16 mouse cellular contexts compared by ENCODE assay signal in genomic region chr17:49399605-49400004, GRCm38 (mm10). TPM values are rescaled to one million over a fixed set of nuclear protein-coding genes. Genes with fewer than 3 reads are reported as not detected.
DNase-seq lines count a peak whose midpoint lies in the region; ATAC-seq and TF ChIP-seq lines count a peak whose summit lies in the region.
"Had no signal": no experiment of that assay in that cellular context is flagged by ENCODE, and none has a peak within 500 bp of the region (broad histone marks: within the 10 kb centered on the region; RNA-seq: fewer than 3 reads in every experiment).

No protein-coding gene starts in this region.

- no peak overlapping the region for H3K27ac ChIP-seq in liver, postnatal 0 days (ENCODE audit: low read depth)
- no peak overlapping the region for H3K27ac ChIP-seq in liver, embryonic 12.5 days
- no peak overlapping the region for H3K27ac ChIP-seq in midbrain, embryonic 15.5 days
- no peak overlapping the region for H3K27ac ChIP-seq in midbrain, embryonic 10.5 days (replicated peaks)
- H3K27ac ChIP-seq in intestine, embryonic 15.5 days, result no peak overlapping the region
- H3K27ac ChIP-seq in hindbrain, embryonic 11.5 days (ENCODE audit: low read depth, low read length), result no peak overlapping the region
- H3K27ac ChIP-seq: embryonic facial prominence, embryonic 10.5 days; embryonic facial prominence, embryonic 13.5 days; forebrain, embryonic 12.5 days; gastrocnemius, adult 2 months; heart, embryonic 13.5 days; hindbrain, embryonic 12.5 days; hindbrain, embryonic 15.5 days had no signal

- no peak overlapping the region for H3K4me2 ChIP-seq in liver, postnatal 0 days (ENCODE audit: low read depth, low read length)
- H3K4me2 ChIP-seq in liver, embryonic 12.5 days, result no peak overlapping the region
- no peak overlapping the region for H3K4me2 ChIP-seq in midbrain, embryonic 15.5 days
- H3K4me2 ChIP-seq in intestine, embryonic 15.5 days (replicated peaks), result no peak overlapping the region
- no peak overlapping the region for H3K4me2 ChIP-seq in hindbrain, embryonic 11.5 days (replicated peaks; ENCODE audit: low read depth, low read length)
- H3K4me2 ChIP-seq: embryonic facial prominence, embryonic 13.5 days; forebrain, embryonic 12.5 days; heart, embryonic 13.5 days; hindbrain, embryonic 12.5 days; hindbrain, embryonic 15.5 days had no signal

- no peaks in the 10 kb centered on the region for H3K4me1 ChIP-seq in liver, postnatal 0 days (ENCODE audit: insufficient read depth)
- H3K4me1 ChIP-seq in liver, embryonic 12.5 days, result no peaks in the 10 kb centered on the region
- H3K4me1 ChIP-seq in midbrain, embryonic 15.5 days, result 0 out of 2 replicates have a peak, but pooled peaks cover 7% of the 10 kb centered on the region
- H3K4me1 ChIP-seq in midbrain, embryonic 10.5 days, result no peaks in the 10 kb centered on the region
- no peaks in the 10 kb centered on the region for H3K4me1 ChIP-seq in intestine, embryonic 15.5 days (replicated peaks)
- no peaks in the 10 kb centered on the region for H3K4me1 ChIP-seq in hindbrain, embryonic 11.5 days (replicated peaks; ENCODE audit: control insufficient read depth, insufficient read depth, low read length)
- H3K4me1 ChIP-seq: embryonic facial prominence, embryonic 10.5 days; embryonic facial prominence, embryonic 13.5 days; forebrain, embryonic 12.5 days; heart, embryonic 13.5 days; hindbrain, embryonic 12.5 days; hindbrain, embryonic 15.5 days had no signal

- H3K27me3 ChIP-seq in liver, postnatal 0 days (ENCODE audit: insufficient read depth, low read length), result no peaks in the 10 kb centered on the region
- H3K27me3 ChIP-seq in liver, embryonic 12.5 days (replicated peaks), result no peaks in the 10 kb centered on the region; the same call in 1 of the 2 replicates
- H3K27me3 ChIP-seq in midbrain, embryonic 15.5 days (replicated peaks), result no peaks in the 10 kb centered on the region
- no peaks in the 10 kb centered on the region for H3K27me3 ChIP-seq in midbrain, embryonic 10.5 days (ENCODE audit: low read depth, poor library complexity, severe bottlenecking)
- no peaks in the 10 kb centered on the region for H3K27me3 ChIP-seq in intestine, embryonic 15.5 days (replicated peaks)
- H3K27me3 ChIP-seq in hindbrain, embryonic 11.5 days (ENCODE audit: control insufficient read depth, insufficient read depth, low read length), result no peaks in the 10 kb centered on the region
- H3K27me3 ChIP-seq: forebrain, embryonic 12.5 days; heart, embryonic 13.5 days; hindbrain, embryonic 12.5 days; hindbrain, embryonic 15.5 days had no signal

- WGBS in liver, postnatal 0 days (ENCODE audit: insufficient replicate concordance), result 55% methylated on average over 4 of the region's 4 CpGs
- WGBS in liver, embryonic 12.5 days (ENCODE audit: insufficient replicate concordance), result 56% methylated on average over 4 of the region's 4 CpGs
- 47% methylated on average over 4 of the region's 4 CpGs for WGBS in midbrain, embryonic 15.5 days
- 56% methylated on average over 4 of the region's 4 CpGs for WGBS in midbrain, embryonic 10.5 days
- 68% methylated on average over 4 of the region's 4 CpGs for WGBS in intestine, embryonic 15.5 days
- WGBS in hindbrain, embryonic 11.5 days, result 77% methylated on average over 4 of the region's 4 CpGs

- no peaks in the 10 kb centered on the region for H3K36me3 ChIP-seq in liver, postnatal 0 days (replicated peaks; ENCODE audit: insufficient read depth, low read length)
- H3K36me3 ChIP-seq in liver, embryonic 12.5 days, result no peaks in the 10 kb centered on the region
- no peaks in the 10 kb centered on the region for H3K36me3 ChIP-seq in midbrain, embryonic 15.5 days (replicated peaks)
- no peaks in the 10 kb centered on the region for H3K36me3 ChIP-seq in midbrain, embryonic 10.5 days
- no peaks in the 10 kb centered on the region for H3K36me3 ChIP-seq in intestine, embryonic 15.5 days
- H3K36me3 ChIP-seq in hindbrain, embryonic 11.5 days (ENCODE audit: control insufficient read depth, insufficient read depth, low read length), result no peaks in the 10 kb centered on the region
- H3K36me3 ChIP-seq: embryonic facial prominence, embryonic 10.5 days; embryonic facial prominence, embryonic 13.5 days; forebrain, embryonic 12.5 days; heart, embryonic 13.5 days; hindbrain, embryonic 12.5 days; hindbrain, embryonic 15.5 days had no signal

- no peak overlapping the region for H3K4me3 ChIP-seq in liver, postnatal 0 days (ENCODE audit: low read depth, low read length)
- H3K4me3 ChIP-seq in liver, embryonic 12.5 days, result no peak overlapping the region
- no peak overlapping the region for H3K4me3 ChIP-seq in midbrain, embryonic 15.5 days
- H3K4me3 ChIP-seq in midbrain, embryonic 10.5 days, result no peak overlapping the region
- no peak overlapping the region for H3K4me3 ChIP-seq in intestine, embryonic 15.5 days (replicated peaks)
- H3K4me3 ChIP-seq in hindbrain, embryonic 11.5 days (ENCODE audit: low read depth, low read length), result no peak overlapping the region
- H3K4me3 ChIP-seq: embryonic facial prominence, embryonic 10.5 days; embryonic facial prominence, embryonic 13.5 days; erythroblast, embryonic 14.5 days; forebrain, embryonic 12.5 days; gastrocnemius, adult 2 months; heart, embryonic 13.5 days; hindbrain, embryonic 12.5 days; hindbrain, embryonic 15.5 days had no signal

- no peak for DNase-seq in liver, postnatal 0 days
- no peak for DNase-seq in midbrain, embryonic 10.5 days (ENCODE audit: low spot score)
- DNase-seq in retina, adult 2 months (ENCODE audit: low read depth, low spot score), result peak; percentile 32
- DNase-seq in retina, postnatal 7 days (ENCODE audit: low read depth, low spot score), result peak; percentile 20
- no peak for DNase-seq in hindbrain, embryonic 11.5 days (ENCODE audit: low spot score)

- H3K9ac ChIP-seq in liver, postnatal 0 days (replicated peaks), result no peak overlapping the region
- H3K9ac ChIP-seq in liver, embryonic 12.5 days, result no peak overlapping the region
- no peak overlapping the region for H3K9ac ChIP-seq in midbrain, embryonic 15.5 days
- H3K9ac ChIP-seq in intestine, embryonic 15.5 days, result no peak overlapping the region
- H3K9ac ChIP-seq in hindbrain, embryonic 11.5 days (ENCODE audit: low read depth, low read length), result no peak overlapping the region
- H3K9ac ChIP-seq: embryonic facial prominence, embryonic 13.5 days; forebrain, embryonic 12.5 days; heart, embryonic 13.5 days; hindbrain, embryonic 12.5 days; hindbrain, embryonic 15.5 days had no signal

- no peak for TF ChIP-seq CTCF in liver, postnatal 0 days (IDR thresholded peaks at IDR 0.05; ENCODE audit: low read depth)

- H3K9me3 ChIP-seq in liver, postnatal 0 days (ENCODE audit: low read length), result no peaks in the 10 kb centered on the region
- H3K9me3 ChIP-seq in liver, embryonic 12.5 days (replicated peaks), result no peaks in the 10 kb centered on the region
- H3K9me3 ChIP-seq in midbrain, embryonic 15.5 days, result no peaks in the 10 kb centered on the region
- no peaks in the 10 kb centered on the region for H3K9me3 ChIP-seq in midbrain, embryonic 10.5 days (replicated peaks)
- no peaks in the 10 kb centered on the region for H3K9me3 ChIP-seq in intestine, embryonic 15.5 days
- H3K9me3 ChIP-seq in hindbrain, embryonic 11.5 days (ENCODE audit: control insufficient read depth, low read length), result no peaks in the 10 kb centered on the region
- H3K9me3 ChIP-seq: embryonic facial prominence, embryonic 10.5 days; embryonic facial prominence, embryonic 13.5 days; forebrain, embryonic 12.5 days; heart, embryonic 13.5 days; hindbrain, embryonic 12.5 days; hindbrain, embryonic 15.5 days had no signal

- ATAC-seq in liver, postnatal 0 days, result peak; percentile 56
- no peak for ATAC-seq in liver, embryonic 12.5 days
- ATAC-seq in midbrain, embryonic 15.5 days (replicated peaks), result 0 out of 2 replicates have a peak, but pooled peaks have one; percentile 27
- no peak for ATAC-seq in intestine, embryonic 15.5 days
- no peak for ATAC-seq in hindbrain, embryonic 11.5 days (ENCODE audit: low FRiP score)

- TF ChIP-seq EP300 in liver, postnatal 0 days (IDR thresholded peaks at IDR 0.05; ENCODE audit: low read depth), result no peak

RNA-seq across cellular contexts. Expression of gene Mocs1, which starts 28.6 kb away (rescaled TPM):
- polyA plus RNA-seq in liver, postnatal 0 days (2015; fragmentation: Nextera tagmentation; extraction: Ambion mirVana), result 8.8 and 11.8 TPM in 2 replicates
- polyA plus RNA-seq in liver, embryonic 12.5 days (2016; fragmentation: Nextera tagmentation; extraction: Ambion mirVana), result 6.5 and 9.4 TPM in 2 replicates
- 3.9 and 5.8 TPM in 2 replicates for polyA plus RNA-seq in midbrain, embryonic 15.5 days (2015; fragmentation: Nextera tagmentation; extraction: Ambion mirVana)
- polyA plus RNA-seq in midbrain, embryonic 10.5 days (2016; fragmentation: Nextera tagmentation; extraction: Ambion mirVana), result 4.9 and 5.2 TPM in 2 replicates
- 8.0 and 9.3 TPM in 2 replicates for polyA plus RNA-seq in intestine, embryonic 15.5 days (2015; fragmentation: Nextera tagmentation; extraction: Ambion mirVana)
- 5.6 and 6.4 TPM in 2 replicates for polyA plus RNA-seq in hindbrain, embryonic 11.5 days (2014; fragmentation: Nextera tagmentation; extraction: Ambion mirVana)

Comparison
In these comparisons a context has a peak if more than half of its experiments do, and no peak if none do; other contexts are left out.
1. ATAC-seq: peak in liver, postnatal 0 days (single experiment) and midbrain, embryonic 15.5 days (single experiment); none in liver, embryonic 12.5 days (single experiment), intestine, embryonic 15.5 days (single experiment) and hindbrain, embryonic 11.5 days (single experiment).
2. DNase-seq: peak in retina, adult 2 months (single experiment) and retina, postnatal 7 days (single experiment); none in liver, postnatal 0 days (single experiment), midbrain, embryonic 10.5 days (single experiment) and hindbrain, embryonic 11.5 days (single experiment).